Mouse (Mus musculus) liver, adult 2 months (tissue): ENCODE results near the gene Srbd1. TPM values are rescaled to one million over a fixed set of nuclear protein-coding genes. Genes with fewer than 3 reads are reported as not detected.

Experiments used
- DNase-seq: peaks from one replicate; pipeline ENCODE4 v3.0.0-alpha.2; 2011; ENCODE audit warnings: low read depth, low spot score; ENCODE audit errors: extremely low read depth
- H3K27ac ChIP-seq: fragments of 200-500 bp; replicated peaks from 2 replicates; pipeline ENCODE4 v1.5.1; 2012; ENCODE audit warnings: low read depth, mild to moderate bottlenecking, control low read depth, inconsistent platforms, low read length; ENCODE audit not compliant: insufficient read depth
- H3K27me3 ChIP-seq: fragments of 200-500 bp; 2 replicates; pipeline ENCODE4 v1.6.1; 2012; ENCODE audit warnings: mild to moderate bottlenecking, moderate library complexity, low read length, inconsistent platforms; ENCODE audit not compliant: control insufficient read depth, insufficient read depth
- H3K36me3 ChIP-seq: fragments of 200-500 bp; 2 replicates; pipeline ENCODE4 v1.6.1; 2012; ENCODE audit warnings: low read length, inconsistent platforms; ENCODE audit not compliant: control insufficient read depth, insufficient read depth
- H3K4me1 ChIP-seq: fragments of 200-500 bp; 2 replicates; pipeline ENCODE4 v1.6.1; 2011; ENCODE audit warnings: low read length; ENCODE audit not compliant: control insufficient read depth, insufficient read depth
- H3K4me3 ChIP-seq: fragments of 200-500 bp; 2 replicates; pipeline ENCODE4 v1.5.1; 2011; ENCODE audit warnings: low read depth, mild to moderate bottlenecking, control low read depth, low read length, moderate library complexity; ENCODE audit not compliant: insufficient read depth
- H3K79me2 ChIP-seq: fragments of 200-500 bp; 2 replicates; pipeline ENCODE4 v1.6.1; 2012; ENCODE audit warnings: inconsistent platforms, mild to moderate bottlenecking, low read length, moderate library complexity; ENCODE audit not compliant: control insufficient read depth, insufficient read depth
- H3K9ac ChIP-seq: fragments of 200-500 bp; 2 replicates; pipeline ENCODE4 v1.6.1; 2012; ENCODE audit warnings: low read depth, mild to moderate bottlenecking, control low read depth, inconsistent platforms, low read length
- CTCF ChIP-seq: fragments of 200-500 bp; IDR thresholded peaks from 2 replicates; pipeline ENCODE4 v1.5.1; 2011; ENCODE audit warnings: low read depth, low read length, control low read depth
- POLR2A ChIP-seq: fragments of 200-500 bp; IDR thresholded peaks from 2 replicates; pipeline ENCODE4 v1.6.1; 2011; ENCODE audit warnings: low read length, control low read depth; ENCODE audit not compliant: insufficient read depth; ENCODE audit errors: extremely low read depth
- WGBS: fragments of 180-500 bp; shearing (Covaris S2); methylation state at CpG from one replicate; pipeline ENCODE4 v1.1.7; 2018; 5-methylcytosine and 5-hydroxymethylcytosine counted together
- polyA plus RNA-seq: library from polyadenylated mRNA; depleted of rRNA; stranded (reverse); fragments of >200 nt; gene quantifications from 2 replicates; pipeline ENCODE4 v1.2.3, GENCODE M21; 2012
- total RNA-seq: library from RNA; depleted of rRNA; stranded (reverse); fragments of >200 nt; gene quantifications from 2 replicates; pipeline ENCODE4 v1.2.3, GENCODE M21; 2014

Srbd1 gene
- total and polyA plus RNA-seq, 2 experiments, result 2.1 to 20.9 TPM

DNA sequence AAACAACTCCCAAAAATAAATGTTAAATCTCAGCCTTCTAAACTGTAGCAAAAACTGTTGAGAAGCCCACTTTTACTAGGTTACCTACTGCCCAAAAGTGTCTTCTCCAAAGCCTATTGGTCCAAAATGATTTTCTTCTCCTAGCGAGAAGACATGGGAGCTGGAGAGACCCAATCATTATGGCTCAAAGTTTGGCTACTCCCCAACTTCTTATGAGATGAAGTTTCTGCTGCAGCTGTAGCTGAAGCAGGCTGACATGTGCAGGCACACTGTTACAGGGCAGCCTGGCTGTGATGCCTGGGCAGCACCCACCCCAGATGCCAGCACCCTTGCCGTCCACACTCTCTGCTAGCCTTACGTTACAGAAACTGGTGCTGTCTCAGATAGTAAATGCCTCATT, 105.2 kb downstream of the Srbd1 start:
- WGBS, result 91% methylated on average over 3 of the region's 3 CpGs
- H3K27me3 ChIP-seq, result no peaks in the 10 kb centered on the region
- peaks cover 3% of the 10 kb centered on the region; the same call in 1 of the 2 replicates for H3K36me3 ChIP-seq
- H3K4me1 ChIP-seq, result no peaks in the 10 kb centered on the region
- no peak overlapping the region for H3K27ac ChIP-seq
- no peaks in the 10 kb centered on the region for H3K79me2 ChIP-seq
- H3K9ac ChIP-seq, result no peak overlapping the region
- H3K4me3 ChIP-seq, result no peak overlapping the region
- TF ChIP-seq CTCF (no peak), POLR2A (no peak)
- no peak for DNase-seq

DNA sequence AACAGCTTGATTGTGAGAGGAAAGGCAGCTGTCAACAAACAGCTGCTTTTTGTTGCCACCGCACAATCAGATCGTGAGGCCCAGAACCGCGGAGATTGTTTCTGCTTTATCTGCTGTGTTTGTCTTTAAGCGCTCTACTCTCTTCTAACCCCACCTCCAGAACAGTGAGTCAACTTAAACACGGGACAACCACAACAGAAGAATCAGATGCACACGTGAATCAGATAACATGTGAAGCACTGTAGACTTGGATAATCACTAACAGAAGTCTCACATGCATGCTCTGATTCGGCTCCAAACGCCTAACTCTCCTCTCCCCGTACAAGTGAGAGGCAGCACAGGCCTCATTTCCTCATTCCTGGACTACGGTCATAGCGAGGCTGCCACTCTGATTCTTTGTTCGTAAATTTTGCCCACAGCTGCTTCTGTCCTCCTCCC, 106.7 kb downstream of the Srbd1 start:
- H3K36me3 ChIP-seq, result no peaks in the 10 kb centered on the region
- no peaks in the 10 kb centered on the region for H3K27me3 ChIP-seq
- H3K4me1 ChIP-seq, result no peaks in the 10 kb centered on the region
- H3K4me3 ChIP-seq, result no peak overlapping the region
- WGBS, result 76% methylated on average over 13 of the region's 13 CpGs
- no peaks in the 10 kb centered on the region for H3K79me2 ChIP-seq
- H3K9ac ChIP-seq, result no peak overlapping the region
- no peak for TF ChIP-seq POLR2A
- no peak for TF ChIP-seq CTCF
- no peak overlapping the region for H3K27ac ChIP-seq
- DNase-seq, result no peak

DNA sequence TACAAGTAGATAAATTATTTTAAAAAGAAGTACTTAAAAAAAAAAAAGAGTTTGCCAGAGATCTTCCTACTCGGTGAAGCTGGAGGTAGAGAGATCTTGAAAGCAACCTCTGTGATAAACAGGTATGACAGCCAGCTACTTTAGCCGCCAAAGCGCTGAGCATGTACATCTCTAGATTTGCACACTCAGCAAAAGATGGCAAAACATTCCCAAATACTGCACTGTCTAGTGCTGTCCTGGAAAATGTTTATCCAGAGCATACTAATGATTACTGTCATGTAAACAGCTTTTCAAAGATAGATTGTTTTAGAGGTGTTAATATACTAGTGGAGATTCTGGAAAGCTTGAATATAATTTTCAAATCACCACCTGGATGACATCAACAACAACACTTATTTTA, 109.4 kb downstream of the Srbd1 start:
- Histone ChIP-seq H3K4me3 (no peak overlapping the region), H3K27ac (no peak overlapping the region), H3K79me2 (no peaks in the 10 kb centered on the region), H3K27me3 (no peaks in the 10 kb centered on the region), H3K36me3 (no peaks in the 10 kb centered on the region), H3K4me1 (no peaks in the 10 kb centered on the region), H3K9ac (no peak overlapping the region)
- WGBS, result 97% methylated on average over 3 of the region's 3 CpGs
- no peak for DNase-seq
- no peak for TF ChIP-seq CTCF

DNA sequence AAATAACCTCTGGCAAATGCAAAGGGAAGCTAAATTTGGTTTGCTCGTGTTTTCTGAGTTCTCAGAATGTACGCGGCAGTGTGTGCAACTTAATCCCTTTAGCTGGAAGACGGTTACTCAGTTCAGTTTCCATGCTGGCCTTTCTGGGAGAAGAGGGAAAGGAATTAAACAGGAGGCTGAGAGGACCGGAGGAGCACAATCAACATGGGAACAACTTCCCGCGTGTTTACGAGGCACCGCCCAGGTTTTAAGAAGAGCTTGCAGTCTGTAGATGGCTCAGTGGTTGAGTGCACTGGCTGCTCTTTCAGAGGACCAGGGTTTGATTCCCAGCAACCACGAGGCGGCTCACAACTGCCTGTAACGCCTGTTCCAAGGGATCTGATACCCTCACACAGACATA, 109.8 kb downstream of the Srbd1 start:
- no peak overlapping the region for H3K9ac ChIP-seq
- H3K36me3 ChIP-seq, result no peaks in the 10 kb centered on the region; the same call in 1 of the 2 replicates
- H3K4me3 ChIP-seq, result no peak overlapping the region
- no peak for DNase-seq
- no peaks in the 10 kb centered on the region for H3K79me2 ChIP-seq
- H3K4me1 ChIP-seq, result no peaks in the 10 kb centered on the region
- H3K27me3 ChIP-seq, result no peaks in the 10 kb centered on the region
- H3K27ac ChIP-seq, result no peak overlapping the region
- 83% methylated on average over 12 of the region's 12 CpGs for WGBS
- TF ChIP-seq POLR2A (no peak), CTCF (no peak)

DNA sequence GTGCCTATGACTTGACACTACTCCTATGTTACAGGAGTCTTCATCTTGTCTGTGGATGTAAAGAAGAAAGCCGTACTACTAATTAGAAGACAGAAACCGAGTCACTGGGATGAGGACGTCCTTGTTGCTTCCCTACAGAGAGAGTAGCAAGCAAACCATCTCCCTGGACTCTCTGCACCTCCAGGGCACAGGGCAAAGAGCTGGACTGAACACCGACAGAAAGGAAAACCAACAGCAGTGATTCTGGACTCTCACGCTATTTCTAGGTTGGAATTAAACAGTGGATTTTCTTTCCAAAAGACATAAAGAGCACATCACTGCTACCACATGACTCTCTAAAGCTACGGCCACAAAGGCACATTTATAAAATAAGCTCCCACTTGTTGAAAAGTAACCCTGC, 110.3 kb downstream of the Srbd1 start:
- DNase-seq, result no peak
- no peak overlapping the region for H3K4me3 ChIP-seq
- H3K9ac ChIP-seq, result no peak overlapping the region
- H3K27ac ChIP-seq, result no peak overlapping the region
- 60% methylated on average over 6 of the region's 6 CpGs for WGBS
- H3K36me3 ChIP-seq, result no peaks in the 10 kb centered on the region; the same call in 1 of the 2 replicates
- H3K4me1 ChIP-seq, result no peaks in the 10 kb centered on the region
- no peaks in the 10 kb centered on the region for H3K27me3 ChIP-seq
- TF ChIP-seq CTCF, result no peak
- H3K79me2 ChIP-seq, result no peaks in the 10 kb centered on the region

DNA sequence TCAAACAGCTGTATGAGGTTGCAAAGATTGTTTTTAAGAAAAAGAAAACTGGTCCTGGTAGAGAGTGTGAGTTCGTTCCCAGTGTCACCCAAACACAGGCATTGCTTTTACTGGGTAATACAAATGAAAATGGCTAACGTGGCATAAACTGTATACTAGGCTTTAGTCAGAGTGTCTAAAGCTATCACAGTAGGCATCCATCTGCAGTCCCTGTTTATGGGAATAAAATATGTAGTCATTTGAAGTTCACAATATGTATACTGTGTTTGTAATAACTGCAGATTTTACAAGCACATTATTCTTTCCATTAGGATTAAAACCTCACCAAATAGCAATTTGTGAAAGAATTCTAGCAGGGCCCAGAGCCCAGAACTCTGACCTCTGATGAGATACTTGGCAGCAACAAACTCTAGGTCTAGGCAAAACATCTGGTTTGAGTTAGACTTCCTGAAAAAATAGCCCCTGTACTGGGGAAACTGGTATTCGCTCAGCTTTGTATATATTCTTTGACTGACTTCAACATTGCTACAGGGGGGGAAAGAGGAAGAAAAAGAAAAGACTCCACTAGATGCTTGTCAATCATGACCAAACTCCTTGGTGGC, 112.8 kb downstream of the Srbd1 start:
- TF ChIP-seq POLR2A (no peak), CTCF (no peak)
- 82% methylated on average over 3 of the region's 3 CpGs for WGBS
- DNase-seq, result peak; percentile 18
- Histone ChIP-seq H3K36me3 (no peaks in the 10 kb centered on the region; the same call in 1 of the 2 replicates), H3K4me1 (no peaks in the 10 kb centered on the region), H3K79me2 (no peaks in the 10 kb centered on the region), H3K4me3 (no peak overlapping the region), H3K9ac (no peak overlapping the region), H3K27me3 (no peaks in the 10 kb centered on the region), H3K27ac (no peak overlapping the region)
